Mouse (Mus musculus) forebrain, embryonic 11.5 days (tissue): Measurements from ENCODE around the gene Impg1. TPM values are rescaled to one million over a fixed set of nuclear protein-coding genes. Genes with fewer than 3 reads are reported as not detected.

Experiments
- ATAC-seq: fragments of 200-750 bp; cut with Nextera tagmentation; replicated peaks from 2 replicates; pipeline ENCODE4 v1.8.0; 2017; ENCODE audit warnings: moderate TSS enrichment; ENCODE audit not compliant: low FRiP score
- DNase-seq: peaks from one replicate; pipeline ENCODE4 v3.0.0-alpha.2; 2017; ENCODE audit warnings: low spot score
- H3K27ac ChIP-seq: fragments of 300-500 bp; sonication (generic); 2 replicates; pipeline ENCODE4 v1.5.1; 2014; ENCODE audit warnings: low read depth, low read length
- H3K27me3 ChIP-seq: fragments of 300-500 bp; sonication (generic); 2 replicates; pipeline ENCODE4 v1.6.1; 2014; ENCODE audit warnings: mild to moderate bottlenecking, low read length, mixed read lengths; ENCODE audit not compliant: control insufficient read depth, insufficient read depth
- H3K36me3 ChIP-seq: fragments of 300-500 bp; sonication (generic); 2 replicates; pipeline ENCODE4 v1.6.1; 2014; ENCODE audit warnings: mild to moderate bottlenecking, low read length, moderate library complexity, mixed read lengths; ENCODE audit not compliant: control insufficient read depth, insufficient read depth
- H3K4me1 ChIP-seq: fragments of 300-500 bp; sonication (generic); replicated peaks from 2 replicates; pipeline ENCODE4 v1.6.1; 2014; ENCODE audit warnings: low read length, mixed read lengths; ENCODE audit not compliant: control insufficient read depth, insufficient read depth
- H3K4me2 ChIP-seq: fragments of 300-500 bp; sonication (generic); 2 replicates; pipeline ENCODE4 v1.6.1; 2014; ENCODE audit warnings: low read depth, mild to moderate bottlenecking, low read length, moderate library complexity, mixed read lengths; ENCODE audit not compliant: severe bottlenecking
- H3K4me3 ChIP-seq: fragments of 300-500 bp; sonication (generic); 2 replicates; pipeline ENCODE4 v1.5.1; 2014; ENCODE audit warnings: low read depth, low read length
- H3K9ac ChIP-seq: fragments of 300-500 bp; sonication (generic); 2 replicates; pipeline ENCODE4 v1.6.1; 2014; ENCODE audit warnings: low read length
- H3K9me3 ChIP-seq: fragments of 300-500 bp; sonication (generic); 2 replicates; pipeline ENCODE4 v1.6.1; 2016; ENCODE audit warnings: low read length, mixed read lengths; ENCODE audit not compliant: control insufficient read depth
- WGBS: fragments of 180-500 bp; shearing (Covaris S2); extraction: QIAGEN DNeasy Blood & Tissue Kit; methylation state at CpG from one replicate; pipeline ENCODE4 v1.1.7; 2014; 5-methylcytosine and 5-hydroxymethylcytosine counted together
- polyA plus RNA-seq: library from polyadenylated mRNA; unstranded; fragments of >200 nt; fragmentation: Nextera tagmentation; extraction: Ambion mirVana; gene quantifications from 2 replicates; pipeline ENCODE4 v1.2.1, GENCODE M21; 2014

Gene Impg1
- polyA plus RNA-seq, 1 experiment from 2014 or later: not detected

DNA sequence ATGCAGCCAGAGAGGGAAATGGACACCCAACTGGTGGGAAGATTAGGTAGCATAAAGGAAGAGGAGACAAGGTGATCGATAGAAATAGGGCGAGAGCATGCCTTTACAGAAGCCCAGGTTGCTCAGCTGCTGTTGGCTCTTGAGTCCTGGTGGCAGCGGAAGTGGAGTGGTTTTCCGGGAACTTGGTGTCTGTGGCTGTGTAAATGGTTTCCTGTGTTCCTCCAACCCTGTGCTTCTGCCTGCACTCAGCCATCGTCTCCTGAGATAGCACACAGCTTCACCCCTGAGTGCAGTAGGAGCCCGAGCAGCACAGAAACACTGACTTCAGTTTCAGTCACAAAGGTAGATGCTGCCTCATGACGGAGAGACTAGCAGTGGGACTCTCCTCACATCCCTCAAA lies 198.8 kb downstream of the Impg1 start:
- DNase-seq: no peak
- Histone ChIP-seq H3K36me3 (no peaks in the 10 kb centered on the region), H3K27me3 (no peaks in the 10 kb centered on the region), H3K27ac (no peak overlapping the region), H3K4me3 (no peak overlapping the region), H3K9ac (no peak overlapping the region), H3K9me3 (no peaks in the 10 kb centered on the region), H3K4me2 (no peak overlapping the region), H3K4me1 (no peaks in the 10 kb centered on the region)
- 92% methylated on average over 7 of the region's 7 CpGs for WGBS
- no peak for ATAC-seq

DNA sequence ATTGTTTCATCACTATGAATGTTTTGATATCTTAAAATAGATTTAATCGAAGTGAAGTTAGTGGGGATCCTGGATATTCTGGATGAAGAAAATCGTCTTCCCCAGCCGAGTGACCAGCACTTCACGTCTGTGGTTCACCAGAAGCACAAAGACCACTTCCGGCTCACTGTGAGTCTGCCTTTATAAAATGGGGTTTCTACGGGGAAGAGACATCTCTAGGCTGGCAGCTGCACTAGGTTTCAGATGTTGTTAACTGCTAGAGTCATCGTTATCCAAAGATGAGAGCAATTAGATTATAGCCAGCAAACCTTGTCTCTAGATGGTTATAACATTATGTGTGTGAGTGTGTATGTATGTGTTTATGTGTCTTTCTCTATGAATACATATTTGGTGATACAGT lies 199.2 kb downstream of the Impg1 start:
- no peaks in the 10 kb centered on the region for H3K36me3 ChIP-seq
- no peaks in the 10 kb centered on the region for H3K4me1 ChIP-seq
- H3K9me3 ChIP-seq: no peaks in the 10 kb centered on the region
- no peaks in the 10 kb centered on the region for H3K27me3 ChIP-seq
- 92% methylated on average over 7 of the region's 7 CpGs for WGBS
- no peak overlapping the region for H3K4me2 ChIP-seq
- DNase-seq: no peak
- H3K4me3 ChIP-seq: no peak overlapping the region
- no peak for ATAC-seq
- no peak overlapping the region for H3K9ac ChIP-seq
- no peak overlapping the region for H3K27ac ChIP-seq
